Comparison of ENCODE assay signal across 8 mouse cellular contexts in genomic region chr7:83883276-83884020, GRCm38 (mm10). TPM values are rescaled to one million over a fixed set of nuclear protein-coding genes. Genes with fewer than 3 reads are reported as not detected.
DNase-seq lines count a peak whose midpoint lies in the region; ATAC-seq and TF ChIP-seq lines count a peak whose summit lies in the region.

No protein-coding gene starts in this region.

- H3K4me3 ChIP-seq in heart, embryonic 13.5 days, result peak overlapping the region; percentile 94
- peak overlapping the region; percentile 82 for H3K4me3 ChIP-seq in kidney, embryonic 16.5 days (ENCODE audit: low read length)
- peak overlapping the region; percentile 92 for H3K4me3 ChIP-seq in liver, postnatal 0 days (ENCODE audit: low read depth, low read length)
- H3K4me3 ChIP-seq in neural tube, embryonic 12.5 days, result peak overlapping the region; percentile 83
- peak overlapping the region; percentile 64 for H3K4me3 ChIP-seq in stomach, embryonic 16.5 days (replicated peaks; ENCODE audit: low read length)

- peak overlapping the region; percentile 97 for H3K4me2 ChIP-seq in heart, embryonic 13.5 days
- H3K4me2 ChIP-seq in kidney, embryonic 16.5 days (replicated peaks; ENCODE audit: low read depth, low read length), result peak overlapping the region; percentile 94
- H3K4me2 ChIP-seq in liver, postnatal 0 days (ENCODE audit: low read depth, low read length), result peak overlapping the region; percentile 97
- H3K4me2 ChIP-seq in neural tube, embryonic 12.5 days (replicated peaks), result peak overlapping the region; percentile 97
- H3K4me2 ChIP-seq in stomach, embryonic 16.5 days (ENCODE audit: low read depth, low read length), result peak overlapping the region; percentile 88

- no peak for TF ChIP-seq EP300 in liver, postnatal 0 days (IDR thresholded peaks at IDR 0.05; ENCODE audit: low read depth)

- peak overlapping the region; percentile 92 for H3K9ac ChIP-seq in heart, embryonic 13.5 days
- peak overlapping the region; percentile 93 for H3K9ac ChIP-seq in kidney, embryonic 16.5 days (replicated peaks; ENCODE audit: low read length)
- peak overlapping the region; percentile 96 for H3K9ac ChIP-seq in liver, postnatal 0 days (replicated peaks)
- peak overlapping the region; percentile 94 for H3K9ac ChIP-seq in neural tube, embryonic 12.5 days
- H3K9ac ChIP-seq in stomach, embryonic 16.5 days (ENCODE audit: low read length), result peak overlapping the region; percentile 90

- H3K27me3 ChIP-seq in heart, embryonic 13.5 days (replicated peaks), result no peaks in the 10 kb centered on the region
- no peaks in the 10 kb centered on the region for H3K27me3 ChIP-seq in kidney, embryonic 16.5 days (ENCODE audit: insufficient read depth, low read length)
- no peaks in the 10 kb centered on the region for H3K27me3 ChIP-seq in liver, postnatal 0 days (ENCODE audit: insufficient read depth, low read length)
- H3K27me3 ChIP-seq in neural tube, embryonic 12.5 days (replicated peaks), result no peaks in the 10 kb centered on the region
- no peaks in the 10 kb centered on the region for H3K27me3 ChIP-seq in stomach, embryonic 16.5 days (ENCODE audit: control insufficient read depth, insufficient read depth, low read length)

- WGBS in heart, embryonic 13.5 days, result under 1% methylated on average over 71 of the region's 91 CpGs
- under 1% methylated on average over 79 of the region's 91 CpGs for WGBS in kidney, embryonic 16.5 days
- under 1% methylated on average over 58 of the region's 91 CpGs for WGBS in liver, postnatal 0 days (ENCODE audit: insufficient replicate concordance)
- under 1% methylated on average over 91 of the region's 91 CpGs for WGBS in neural tube, embryonic 12.5 days
- under 1% methylated on average over 86 of the region's 91 CpGs for WGBS in stomach, embryonic 16.5 days

- H3K9me3 ChIP-seq in heart, embryonic 13.5 days, result no peaks in the 10 kb centered on the region
- no peaks in the 10 kb centered on the region for H3K9me3 ChIP-seq in kidney, embryonic 16.5 days (ENCODE audit: low read length)
- no peaks in the 10 kb centered on the region for H3K9me3 ChIP-seq in liver, postnatal 0 days (ENCODE audit: low read length)
- H3K9me3 ChIP-seq in neural tube, embryonic 12.5 days, result no peaks in the 10 kb centered on the region
- H3K9me3 ChIP-seq in stomach, embryonic 16.5 days (replicated peaks; ENCODE audit: control insufficient read depth, low read length), result no peaks in the 10 kb centered on the region

- peak; percentile 58 for ATAC-seq in erythroid progenitor cell, adult 5-6 weeks (replicated peaks; ENCODE audit: low FRiP score, poor library complexity, severe bottlenecking)
- peak; percentile 77 for ATAC-seq in heart, embryonic 13.5 days (ENCODE audit: extremely low read depth, insufficient number of reproducible peaks, low FRiP score, low TSS enrichment)
- peak; percentile 81 for ATAC-seq in kidney, embryonic 16.5 days (ENCODE audit: low FRiP score, low TSS enrichment)
- ATAC-seq in liver, postnatal 0 days, result peak; percentile 80
- peak; percentile 71 for ATAC-seq in neural tube, embryonic 12.5 days (ENCODE audit: low FRiP score, low read depth)
- peak; percentile 85 for ATAC-seq in stomach, embryonic 16.5 days (ENCODE audit: insufficient read depth, low FRiP score)

- peaks cover 52% of the 10 kb centered on the region for H3K4me1 ChIP-seq in heart, embryonic 13.5 days
- peaks cover 43% of the 10 kb centered on the region for H3K4me1 ChIP-seq in kidney, embryonic 16.5 days (ENCODE audit: insufficient read depth, low read length)
- peaks cover 46% of the 10 kb centered on the region for H3K4me1 ChIP-seq in liver, postnatal 0 days (ENCODE audit: insufficient read depth)
- peaks cover 48% of the 10 kb centered on the region for H3K4me1 ChIP-seq in neural tube, embryonic 12.5 days
- H3K4me1 ChIP-seq in stomach, embryonic 16.5 days (ENCODE audit: control insufficient read depth, insufficient read depth, low read length), result peaks cover 48% of the 10 kb centered on the region

- peaks cover 21% of the 10 kb centered on the region for H3K36me3 ChIP-seq in heart, embryonic 13.5 days
- peaks cover 15% of the 10 kb centered on the region; the same call in 1 of the 2 replicates for H3K36me3 ChIP-seq in kidney, embryonic 16.5 days (ENCODE audit: insufficient read depth, low read length)
- peaks cover 12% of the 10 kb centered on the region for H3K36me3 ChIP-seq in liver, postnatal 0 days (replicated peaks; ENCODE audit: insufficient read depth, low read length)
- H3K36me3 ChIP-seq in neural tube, embryonic 12.5 days, result peaks cover 5% of the 10 kb centered on the region
- H3K36me3 ChIP-seq in stomach, embryonic 16.5 days (ENCODE audit: control insufficient read depth, insufficient read depth, low read length), result peaks cover 6% of the 10 kb centered on the region; the same call in 1 of the 2 replicates

- DNase-seq in 416B (ENCODE audit: low read depth), result peak; percentile 63
- DNase-seq in adrenal gland, adult (ENCODE audit: inconsistent age in 2 of 2, low spot score in 1 of 2), result peak; percentile 89 to 94
- peak; percentile 87 for DNase-seq in liver, postnatal 0 days

- H3K27ac ChIP-seq in heart, embryonic 13.5 days (replicated peaks), result peak overlapping the region; percentile 98
- peak overlapping the region; percentile 99 for H3K27ac ChIP-seq in kidney, embryonic 16.5 days (ENCODE audit: low read length)
- H3K27ac ChIP-seq in liver, postnatal 0 days (ENCODE audit: low read depth), result peak overlapping the region; percentile 96
- peak overlapping the region; percentile 92 for H3K27ac ChIP-seq in neural tube, embryonic 12.5 days
- peak overlapping the region; percentile 99 for H3K27ac ChIP-seq in stomach, embryonic 16.5 days (ENCODE audit: low read length)

- TF ChIP-seq CTCF in liver, postnatal 0 days (IDR thresholded peaks at IDR 0.05; ENCODE audit: low read depth), result no peak; the same call in 1 of the 2 replicates

RNA-seq across cellular contexts. Expression of gene Tlnrd1, which starts 0.7 kb away (rescaled TPM):
- total RNA-seq in erythroid progenitor cell, adult 5-6 weeks (2015; ENCODE audit: low replicate concordance), result 28.8 and 36.9 TPM in 2 replicates
- total RNA-seq in erythroid progenitor cell, adult 5-6 weeks (2017; ENCODE audit: low replicate concordance), result 19.2 and 25.7 TPM in 2 replicates
- 9.9 and 10.2 TPM in 2 replicates for polyA plus RNA-seq in heart, embryonic 13.5 days (2015; fragmentation: Nextera tagmentation; extraction: Ambion mirVana)
- 7.4 and 8.1 TPM in 2 replicates for polyA plus RNA-seq in kidney, embryonic 16.5 days (2015; fragmentation: Nextera tagmentation; extraction: Ambion mirVana)
- 6.0 and 7.7 TPM in 2 replicates for polyA plus RNA-seq in liver, postnatal 0 days (2015; fragmentation: Nextera tagmentation; extraction: Ambion mirVana)
- 21.2 and 23.3 TPM in 2 replicates for polyA plus RNA-seq in neural tube, embryonic 12.5 days (2016; fragmentation: Nextera tagmentation; extraction: Ambion mirVana)
- polyA plus RNA-seq in stomach, embryonic 16.5 days (2015; fragmentation: Nextera tagmentation; extraction: Ambion mirVana), result 3.6 and 4.7 TPM in 2 replicates

RNA-seq across cellular contexts. Expression of gene Mesd, which starts 0.8 kb away (rescaled TPM):
- total RNA-seq in erythroid progenitor cell, adult 5-6 weeks (2015; ENCODE audit: low replicate concordance), result 25.2 and 30.6 TPM in 2 replicates
- 33.7 and 38.1 TPM in 2 replicates for total RNA-seq in erythroid progenitor cell, adult 5-6 weeks (2017; ENCODE audit: low replicate concordance)
- 83.9 and 85.3 TPM in 2 replicates for polyA plus RNA-seq in heart, embryonic 13.5 days (2015; fragmentation: Nextera tagmentation; extraction: Ambion mirVana)
- polyA plus RNA-seq in kidney, embryonic 16.5 days (2015; fragmentation: Nextera tagmentation; extraction: Ambion mirVana), result 112 and 113 TPM in 2 replicates
- polyA plus RNA-seq in liver, postnatal 0 days (2015; fragmentation: Nextera tagmentation; extraction: Ambion mirVana), result 35.8 and 39.6 TPM in 2 replicates
- 79.3 and 83.5 TPM in 2 replicates for polyA plus RNA-seq in neural tube, embryonic 12.5 days (2016; fragmentation: Nextera tagmentation; extraction: Ambion mirVana)
- 85.6 and 93.5 TPM in 2 replicates for polyA plus RNA-seq in stomach, embryonic 16.5 days (2015; fragmentation: Nextera tagmentation; extraction: Ambion mirVana)

Comparison
In these comparisons a context has a peak if more than half of its experiments do, and no peak if none do; other contexts are left out.
1. Peak in every context shown above with its lines: DNase-seq, ATAC-seq, H3K4me3 ChIP-seq and H3K27ac ChIP-seq.